Comparison of ENCODE assay signal across 14 mouse cellular contexts in genomic region chr16:18679112-18679511, GRCm38 (mm10). TPM values are rescaled to one million over a fixed set of nuclear protein-coding genes. Genes with fewer than 3 reads are reported as not detected.
DNase-seq lines count a peak whose midpoint lies in the region; ATAC-seq and TF ChIP-seq lines count a peak whose summit lies in the region.
"Had no signal": no experiment of that assay in that cellular context is flagged by ENCODE, and none has a peak within 500 bp of the region (broad histone marks: within the 10 kb centered on the region; RNA-seq: fewer than 3 reads in every experiment).

No protein-coding gene starts in this region.

- no peak overlapping the region for H3K4me3 ChIP-seq in liver, embryonic 14.5 days (ENCODE audit: insufficient read depth in 1 of 2, low read depth in 2 of 2, low read length in 2 of 2)
- no peak overlapping the region for H3K4me3 ChIP-seq in liver, embryonic 11.5 days (ENCODE audit: low read depth, low read length)
- no peak overlapping the region for H3K4me3 ChIP-seq in E14TG2a.4 (replicated peaks; ENCODE audit: low read length)
- no peak overlapping the region for H3K4me3 ChIP-seq in limb, embryonic 10.5 days
- H3K4me3 ChIP-seq: forebrain, embryonic 13.5 days; lung, embryonic 15.5 days had no signal

- peak; percentile 50; the same call in 1 of the 2 replicates for TF ChIP-seq CTCF in liver, embryonic 14.5 days (IDR thresholded peaks at IDR 0.05; ENCODE audit: low read depth)
- TF ChIP-seq CTCF in E14TG2a.4 (conservative IDR thresholded peaks at IDR 0.05; ENCODE audit: low read length): peak; percentile 80

- ATAC-seq in liver, embryonic 14.5 days (ENCODE audit: insufficient read depth): no peak
- ATAC-seq in liver, embryonic 11.5 days (replicated peaks; ENCODE audit: low FRiP score): no peak
- 0 out of 2 replicates have a peak, but pooled peaks have one; percentile 58 for ATAC-seq in megakaryocyte-erythroid progenitor cell, adult 5-6 weeks (replicated peaks; ENCODE audit: low FRiP score, low TSS enrichment, poor library complexity, severe bottlenecking)
- ATAC-seq: forebrain, embryonic 13.5 days; midbrain, embryonic 16.5 days had no signal

- H3K4me2 ChIP-seq in liver, embryonic 14.5 days (ENCODE audit: low read depth): no peak overlapping the region
- no peak overlapping the region for H3K4me2 ChIP-seq in liver, embryonic 11.5 days
- H3K4me2 ChIP-seq: forebrain, embryonic 13.5 days; lung, embryonic 15.5 days had no signal

- H3K9ac ChIP-seq in liver, embryonic 14.5 days (replicated peaks): no peak overlapping the region
- no peak overlapping the region for H3K9ac ChIP-seq in liver, embryonic 11.5 days (ENCODE audit: low read depth, low read length)
- H3K9ac ChIP-seq: forebrain, embryonic 13.5 days; lung, embryonic 15.5 days had no signal

- no peaks in the 10 kb centered on the region for H3K9me3 ChIP-seq in liver, embryonic 14.5 days (ENCODE audit: control insufficient read depth, low read length)
- no peaks in the 10 kb centered on the region for H3K9me3 ChIP-seq in liver, embryonic 11.5 days (ENCODE audit: control insufficient read depth, low read length)
- peaks cover 3% of the 10 kb centered on the region for H3K9me3 ChIP-seq in E14TG2a.4 (ENCODE audit: low read length)
- H3K9me3 ChIP-seq in limb, embryonic 10.5 days (replicated peaks): no peaks in the 10 kb centered on the region
- H3K9me3 ChIP-seq: forebrain, embryonic 13.5 days; lung, embryonic 15.5 days had no signal

- H3K36me3 ChIP-seq in liver, embryonic 14.5 days (replicated peaks; ENCODE audit: control insufficient read depth, insufficient read depth, low read depth): no peaks in the 10 kb centered on the region
- H3K36me3 ChIP-seq in liver, embryonic 11.5 days (ENCODE audit: control insufficient read depth, insufficient read depth, low read length): no peaks in the 10 kb centered on the region
- no peaks in the 10 kb centered on the region for H3K36me3 ChIP-seq in E14TG2a.4 (ENCODE audit: insufficient read depth, low read length)
- H3K36me3 ChIP-seq in limb, embryonic 10.5 days: no peaks in the 10 kb centered on the region
- H3K36me3 ChIP-seq: lung, embryonic 15.5 days had no signal

- no peak overlapping the region for H3K27ac ChIP-seq in liver, embryonic 14.5 days
- no peak overlapping the region for H3K27ac ChIP-seq in liver, embryonic 11.5 days (ENCODE audit: low read depth, low read length)
- H3K27ac ChIP-seq in limb, embryonic 10.5 days: no peak overlapping the region
- H3K27ac ChIP-seq: forebrain, embryonic 13.5 days; lung, embryonic 15.5 days had no signal

- WGBS in liver, embryonic 14.5 days (ENCODE audit: insufficient replicate concordance): 35% methylated on average over 5 of the region's 5 CpGs
- 46% methylated on average over 5 of the region's 5 CpGs for WGBS in liver, embryonic 11.5 days
- WGBS in limb, embryonic 10.5 days: 50% methylated on average over 5 of the region's 5 CpGs

- H3K27me3 ChIP-seq in liver, embryonic 14.5 days (ENCODE audit: control insufficient read depth, insufficient read depth, low read length): no peaks in the 10 kb centered on the region
- H3K27me3 ChIP-seq in liver, embryonic 11.5 days (replicated peaks; ENCODE audit: control insufficient read depth, insufficient read depth, low read length): peaks cover 9% of the 10 kb centered on the region; the same call in 1 of the 2 replicates
- H3K27me3 ChIP-seq in E14TG2a.4 (ENCODE audit: insufficient read depth, low read length): peaks cover 22% of the 10 kb centered on the region
- H3K27me3 ChIP-seq in limb, embryonic 10.5 days (ENCODE audit: low read depth, poor library complexity, severe bottlenecking): peaks cover 14% of the 10 kb centered on the region
- H3K27me3 ChIP-seq: forebrain, embryonic 13.5 days; lung, embryonic 15.5 days had no signal

- TF ChIP-seq EP300 in liver, embryonic 14.5 days (IDR thresholded peaks at IDR 0.05; ENCODE audit: low read depth): no peak

- DNase-seq in liver, embryonic 14.5 days (ENCODE audit: low read depth in 3 of 3, low spot score in 3 of 3): no peak
- DNase-seq in liver, embryonic 11.5 days (ENCODE audit: low spot score): no peak
- peak; percentile 32 for DNase-seq in MEL-GATA-1-ER (ENCODE audit: extremely low read depth, low read depth)
- no peak for DNase-seq in limb, embryonic 10.5 days (ENCODE audit: low spot score)
- DNase-seq in thymus, postnatal 10 days (ENCODE audit: low spot score in 2 of 2): no peak
- DNase-seq: cerebellum, adult 8-10 months; heart, adult 11 months; heart, postnatal 14 days; left cerebral cortex, postnatal 4 days had no signal

- H3K4me1 ChIP-seq in liver, embryonic 14.5 days (replicated peaks; ENCODE audit: control insufficient read depth in 2 of 2, insufficient read depth in 2 of 2, low read length in 1 of 2): no peaks in the 10 kb centered on the region
- H3K4me1 ChIP-seq in liver, embryonic 11.5 days (replicated peaks; ENCODE audit: control insufficient read depth, insufficient read depth, low read length): no peaks in the 10 kb centered on the region
- H3K4me1 ChIP-seq in E14TG2a.4 (replicated peaks; ENCODE audit: low read depth, low read length): peaks cover 17% of the 10 kb centered on the region
- H3K4me1 ChIP-seq in limb, embryonic 10.5 days: no peaks in the 10 kb centered on the region
- H3K4me1 ChIP-seq: forebrain, embryonic 13.5 days had no signal

RNA-seq across cellular contexts. Expression of gene Sept5, which starts 49.4 kb away (rescaled TPM):
- polyA plus RNA-seq in liver, embryonic 14.5 days (2012; rRNA removed): 2.0 and 2.2 TPM in 2 replicates
- polyA plus RNA-seq in liver, embryonic 14.5 days (2014; fragmentation: Nextera tagmentation; extraction: Ambion mirVana): 1.6 and 1.9 TPM in 2 replicates
- 6.0 and 6.2 TPM in 2 replicates for polyA plus RNA-seq in liver, embryonic 11.5 days (2014; fragmentation: Nextera tagmentation; extraction: Ambion mirVana)
- total RNA-seq in megakaryocyte-erythroid progenitor cell, adult 5-6 weeks (2014; fragmentation: Nextera tagmentation): 0.64 TPM in 1 of 2 replicates, not detected in the other
- 0.09 TPM in 1 of 2 replicates, not detected in the other for total RNA-seq in megakaryocyte-erythroid progenitor cell, adult 5-6 weeks (2017)
- 19.4 and 29.1 TPM in 2 replicates for polyA plus RNA-seq in limb, embryonic 10.5 days (2016; fragmentation: Nextera tagmentation; extraction: Ambion mirVana)

RNA-seq across cellular contexts. Expression of gene Gm49601, which starts 52.9 kb away (rescaled TPM):
- polyA plus RNA-seq in liver, embryonic 14.5 days (2012; rRNA removed): 0.54 and 0.63 TPM in 2 replicates
- polyA plus RNA-seq in liver, embryonic 14.5 days (2014; fragmentation: Nextera tagmentation; extraction: Ambion mirVana): not detected in 2 replicates
- polyA plus RNA-seq in liver, embryonic 11.5 days (2014; fragmentation: Nextera tagmentation; extraction: Ambion mirVana): not detected in 2 replicates
- total RNA-seq in megakaryocyte-erythroid progenitor cell, adult 5-6 weeks (2014; fragmentation: Nextera tagmentation): not detected in 2 replicates
- total RNA-seq in megakaryocyte-erythroid progenitor cell, adult 5-6 weeks (2017): 0.80 TPM in 1 of 2 replicates, not detected in the other
- polyA plus RNA-seq in limb, embryonic 10.5 days (2016; fragmentation: Nextera tagmentation; extraction: Ambion mirVana): 2.3 and 4.7 TPM in 2 replicates

RNA-seq across cellular contexts. Expression of gene Gp1bb, which starts 56.9 kb away (rescaled TPM):
- polyA plus RNA-seq in liver, embryonic 14.5 days (2012; rRNA removed): 15.0 and 27.9 TPM in 2 replicates
- 23.6 and 32.2 TPM in 2 replicates for polyA plus RNA-seq in liver, embryonic 14.5 days (2014; fragmentation: Nextera tagmentation; extraction: Ambion mirVana)
- 42.4 and 46.3 TPM in 2 replicates for polyA plus RNA-seq in liver, embryonic 11.5 days (2014; fragmentation: Nextera tagmentation; extraction: Ambion mirVana)
- total RNA-seq in megakaryocyte-erythroid progenitor cell, adult 5-6 weeks (2014; fragmentation: Nextera tagmentation): 0.72 and 0.87 TPM in 2 replicates
- total RNA-seq in megakaryocyte-erythroid progenitor cell, adult 5-6 weeks (2017): 1.6 and 3.4 TPM in 2 replicates
- 1.8 and 2.8 TPM in 2 replicates for polyA plus RNA-seq in limb, embryonic 10.5 days (2016; fragmentation: Nextera tagmentation; extraction: Ambion mirVana)
